Mouse (Mus musculus) cerebellum, adult 2 months (tissue): ENCODE data around the gene Aicda. TPM values are rescaled to one million over a fixed set of nuclear protein-coding genes. Genes with fewer than 3 reads are reported as not detected.

Experiments used
- DNase-seq, 2 experiments: peaks; one replicate each; pipeline ENCODE4 v3.0.0; 2021
- H3K27ac ChIP-seq: fragments of 200-500 bp; 2 replicates; pipeline ENCODE4 v1.5.1; 2012; ENCODE audit warnings: low read length, control low read depth, inconsistent platforms; ENCODE audit not compliant: insufficient read depth
- H3K27me3 ChIP-seq: fragments of 200-500 bp; 2 replicates; pipeline ENCODE4 v1.6.1; 2012; ENCODE audit warnings: inconsistent platforms, mild to moderate bottlenecking, low read length, moderate library complexity; ENCODE audit not compliant: control insufficient read depth, insufficient read depth
- H3K4me1 ChIP-seq: fragments of 200-500 bp; 2 replicates; pipeline ENCODE4 v1.6.1; 2011; ENCODE audit warnings: low read length; ENCODE audit not compliant: control insufficient read depth, insufficient read depth
- H3K4me3 ChIP-seq: fragments of 200-500 bp; replicated peaks from 2 replicates; pipeline ENCODE3; 2011; ENCODE audit warnings: mild to moderate bottlenecking, low read depth, low read length, control low read depth; ENCODE audit not compliant: insufficient read depth
- CTCF ChIP-seq: fragments of 200-500 bp; IDR thresholded peaks from 2 replicates; pipeline ENCODE4 v1.5.1; 2011; ENCODE audit warnings: low read depth, mild to moderate bottlenecking, control low read depth, low read length, moderate library complexity, borderline replicate concordance; ENCODE audit not compliant: insufficient read depth
- POLR2A ChIP-seq: fragments of 200-500 bp; IDR thresholded peaks from 2 replicates; pipeline ENCODE4 v1.6.1; 2011; ENCODE audit warnings: low read length, control low read depth, borderline replicate concordance; ENCODE audit not compliant: insufficient read depth
- WGBS: fragments of 180-500 bp; shearing (Covaris S2); methylation state at CpG from one replicate; pipeline ENCODE4 v1.1.7; 2018; 5-methylcytosine and 5-hydroxymethylcytosine counted together
- polyA plus RNA-seq: library from polyadenylated mRNA; depleted of rRNA; stranded (reverse); fragments of >200 nt; gene quantifications from 2 replicates; pipeline ENCODE4 v1.2.3, GENCODE M21; 2012

Gene Aicda
- polyA plus RNA-seq, 1 experiment: not detected

DNA sequence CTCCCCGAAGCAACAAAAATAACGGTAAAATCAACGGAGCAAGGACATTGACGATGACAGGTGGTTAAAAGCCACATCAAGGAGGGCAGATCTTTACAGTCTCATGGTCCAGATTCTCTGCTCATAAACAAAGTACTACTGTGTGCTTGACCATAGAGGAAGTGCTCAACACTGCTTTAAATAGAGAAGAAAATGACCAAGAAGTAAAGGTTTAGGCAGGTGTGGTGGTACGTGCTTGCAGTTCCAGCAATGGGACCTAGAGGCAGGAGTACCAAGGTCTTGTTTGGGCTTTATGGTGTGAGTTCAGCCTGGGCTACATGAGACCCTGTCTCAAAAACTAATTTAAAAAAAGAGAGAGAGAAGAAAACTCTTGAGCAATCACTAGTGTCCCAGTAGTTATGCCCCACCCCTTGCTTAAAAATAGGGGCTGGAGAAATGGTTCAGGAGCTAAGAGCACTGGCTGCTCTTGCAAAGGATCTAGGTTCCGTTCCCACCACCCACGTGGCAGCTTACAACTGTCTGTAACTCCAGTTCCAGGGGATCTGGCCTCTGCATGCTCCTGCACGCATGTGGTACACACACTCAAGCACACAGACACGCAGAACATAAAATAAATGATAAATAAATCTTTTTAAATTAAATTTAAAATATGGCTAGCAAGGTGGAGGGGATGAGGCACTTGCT is 45.6 kb downstream of the Aicda start:
- DNase-seq: no peak
- 87% methylated on average over 9 of the region's 9 CpGs for WGBS
- no peak for TF ChIP-seq POLR2A
- TF ChIP-seq CTCF: no peak
- H3K4me3 ChIP-seq: no peak overlapping the region
- no peaks in the 10 kb centered on the region for H3K4me1 ChIP-seq
- H3K27ac ChIP-seq: no peak overlapping the region
- H3K27me3 ChIP-seq: no peaks in the 10 kb centered on the region

DNA sequence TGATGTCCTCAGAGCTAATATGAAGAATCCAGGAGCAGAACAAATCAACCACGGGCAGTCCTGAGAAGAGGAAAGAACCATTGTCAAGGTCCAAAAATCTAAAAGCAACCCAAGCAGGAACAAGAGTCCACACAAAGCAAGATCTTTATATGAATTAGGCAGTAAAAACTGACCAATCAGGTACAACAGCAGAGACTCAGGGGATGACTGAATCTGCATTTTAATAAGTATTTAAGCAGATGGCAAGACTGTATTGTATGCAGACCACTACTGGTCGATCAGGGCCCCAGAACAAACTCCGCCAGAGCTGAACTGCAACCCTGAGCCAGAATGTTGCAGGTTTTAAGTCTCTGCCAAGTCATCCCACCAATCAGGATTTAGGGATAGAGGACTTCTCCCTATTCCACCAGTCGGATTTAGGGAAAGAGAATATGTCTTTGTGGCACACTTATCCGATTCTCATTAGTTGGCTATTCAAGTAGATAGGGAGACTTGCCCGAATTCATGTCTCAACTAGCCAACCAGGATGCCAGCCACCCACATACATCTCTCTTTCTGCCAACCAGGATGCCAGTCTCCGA is 46.6 kb downstream of the Aicda start:
- H3K4me1 ChIP-seq: no peaks in the 10 kb centered on the region
- H3K27ac ChIP-seq: no peak overlapping the region
- no peaks in the 10 kb centered on the region for H3K27me3 ChIP-seq
- no peak overlapping the region for H3K4me3 ChIP-seq
- TF ChIP-seq CTCF (no peak), POLR2A (no peak)
- DNase-seq: no peak
- 48% methylated on average over 7 of the region's 7 CpGs for WGBS

DNA sequence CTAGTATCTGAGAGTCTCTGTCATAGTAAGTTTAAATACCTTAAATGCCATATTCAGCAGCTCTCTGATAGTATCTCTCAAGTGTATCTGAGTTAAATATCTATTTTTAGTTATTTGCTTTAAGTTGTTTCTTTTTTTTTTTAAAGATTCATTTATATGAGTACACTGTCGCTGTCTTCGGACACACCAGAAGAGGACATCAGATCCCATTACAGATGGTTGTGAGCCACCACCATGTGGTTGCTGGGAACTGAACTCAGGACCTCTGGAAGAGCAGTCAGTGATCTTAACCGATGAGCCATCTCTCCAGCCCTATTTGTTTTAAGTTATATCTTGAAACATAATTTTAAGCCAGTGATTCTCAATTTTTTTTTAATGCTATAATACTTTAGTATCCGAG is 47.4 kb downstream of the Aicda start:
- H3K27ac ChIP-seq: no peak overlapping the region
- WGBS: 90% methylated on average over 4 of the region's 4 CpGs
- no peak for DNase-seq

DNA sequence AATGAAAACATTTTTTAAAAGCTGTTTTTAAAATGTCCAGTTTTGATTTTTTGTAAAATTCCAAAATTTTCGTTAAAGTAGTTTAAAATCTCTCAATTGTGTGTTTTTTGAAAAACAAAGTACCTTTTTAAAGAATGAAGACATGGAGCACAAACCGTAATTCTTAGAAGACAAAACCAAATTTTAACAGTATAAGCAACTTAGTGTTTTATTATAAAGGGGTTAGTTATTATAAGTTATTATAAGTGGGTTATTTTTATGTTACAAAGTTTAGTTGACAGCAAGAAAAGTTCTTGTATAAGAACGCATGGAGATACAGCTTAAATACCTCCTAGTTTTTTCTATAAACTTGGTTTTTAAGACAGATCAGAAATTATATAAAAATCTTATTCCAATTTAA is 48.0 kb downstream of the Aicda start:
- TF ChIP-seq CTCF: no peak
- no peak for TF ChIP-seq POLR2A
- no peaks in the 10 kb centered on the region for H3K27me3 ChIP-seq
- H3K27ac ChIP-seq: no peak overlapping the region
- no peak overlapping the region for H3K4me3 ChIP-seq
- 84% methylated on average over 3 of the region's 3 CpGs for WGBS
- H3K4me1 ChIP-seq: no peaks in the 10 kb centered on the region
- no peak for DNase-seq

More for the DNA sequence above, 47.4 kb downstream of the Aicda start:
- TF ChIP-seq POLR2A: no peak
- TF ChIP-seq CTCF: no peak
- Histone ChIP-seq H3K4me1 (no peaks in the 10 kb centered on the region), H3K4me3 (no peak overlapping the region), H3K27me3 (no peaks in the 10 kb centered on the region)

DNA sequence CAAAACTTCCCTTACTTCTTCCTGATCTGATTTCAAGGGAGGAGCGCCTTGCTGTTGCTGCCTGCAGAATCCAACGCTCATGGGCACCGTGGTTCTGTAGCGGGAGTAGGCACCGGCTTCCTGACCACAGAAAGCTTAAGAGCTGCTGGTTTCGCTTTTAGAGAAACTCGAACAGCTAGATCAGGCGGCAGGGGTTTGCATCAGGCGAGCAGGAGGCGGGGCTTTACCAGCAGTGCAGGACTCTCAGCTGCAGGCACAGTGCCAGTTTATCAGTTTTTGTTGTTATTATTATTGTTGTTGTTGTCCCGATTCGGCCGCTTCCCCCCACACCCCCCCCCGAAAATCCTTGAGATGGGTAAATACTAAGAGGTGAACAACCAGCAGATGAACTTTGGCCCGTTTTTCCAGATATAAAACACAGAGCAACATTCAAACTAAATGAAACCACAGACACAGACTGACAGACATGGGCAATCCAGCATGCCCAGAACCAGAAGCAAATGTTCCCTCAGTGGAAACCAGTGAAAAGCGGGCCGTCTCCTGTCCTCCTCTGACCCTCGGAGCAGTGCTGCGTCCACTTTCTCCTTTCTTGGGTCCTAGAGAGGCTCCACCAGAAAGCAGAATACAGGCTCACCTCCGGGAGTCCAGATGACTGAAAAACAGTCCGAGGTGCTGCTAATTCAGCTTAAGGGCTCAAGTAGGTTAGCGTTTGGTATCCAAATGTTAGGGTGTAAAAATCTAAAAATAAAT is 48.8 kb downstream of the Aicda start, which contains the start of gene Apobec1:
Gene Apobec1, minus strand, starts transcription at position 203 of the 750 bp plus-strand sequence.
- peak within 1 kb of the TSS; percentile 50 for H3K4me3 ChIP-seq
- peak; percentile 13 to 22 for DNase-seq
- no peaks in the 10 kb centered on the region for H3K27me3 ChIP-seq
- no peak within 1 kb of the TSS for H3K27ac ChIP-seq
- H3K4me1 ChIP-seq: no peaks in the 10 kb centered on the region
- TF ChIP-seq CTCF (no peak), POLR2A (no peak)
- WGBS: 3% methylated on average over 22 of the region's 22 CpGs

DNA sequence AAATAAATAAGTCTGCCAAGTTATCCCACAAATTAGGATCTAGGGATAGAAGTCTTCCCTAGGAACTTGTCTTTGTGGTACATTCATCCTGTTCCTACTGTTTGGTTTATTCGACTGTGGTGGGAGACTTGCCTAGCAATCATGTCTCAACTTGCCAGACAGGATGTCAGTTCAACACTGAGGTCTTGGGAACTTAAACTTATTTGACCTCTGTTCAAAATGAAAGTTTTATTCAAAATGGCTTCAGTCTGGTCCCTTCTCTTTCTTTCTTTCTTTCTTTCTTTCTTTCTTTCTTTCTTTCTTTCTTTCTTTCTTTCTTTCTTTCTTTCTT is 49.4 kb downstream of the Aicda start:
- TF ChIP-seq POLR2A: no peak
- Histone ChIP-seq H3K4me3 (no peak overlapping the region), H3K4me1 (no peaks in the 10 kb centered on the region), H3K27me3 (no peaks in the 10 kb centered on the region), H3K27ac (no peak overlapping the region)
- 14% methylated on average over 1 of the region's 1 CpGs for WGBS
- DNase-seq: no peak

DNA sequence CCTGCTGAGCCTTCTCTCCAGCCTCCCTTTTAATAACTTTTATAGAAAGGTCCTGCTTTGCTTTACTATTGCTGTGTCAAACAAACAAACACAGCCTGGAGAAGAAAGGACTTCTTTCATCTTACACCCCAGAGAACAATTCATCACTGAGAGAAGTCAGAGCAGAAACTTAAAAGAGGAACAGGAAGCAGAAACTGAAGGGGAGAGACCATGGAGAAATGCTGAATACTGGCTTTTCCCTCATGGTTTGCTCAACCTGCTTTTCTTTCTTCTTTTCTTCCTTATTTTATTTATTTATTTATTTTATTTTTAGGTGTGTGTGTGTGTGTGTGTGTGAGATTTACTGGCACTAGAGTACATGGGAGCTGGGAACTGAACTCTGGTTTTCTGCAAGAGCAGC is 50.7 kb downstream of the Aicda start:
- no peak for DNase-seq
- no peaks in the 10 kb centered on the region for H3K4me1 ChIP-seq
- no peak for TF ChIP-seq POLR2A
- TF ChIP-seq CTCF: no peak

DNA sequence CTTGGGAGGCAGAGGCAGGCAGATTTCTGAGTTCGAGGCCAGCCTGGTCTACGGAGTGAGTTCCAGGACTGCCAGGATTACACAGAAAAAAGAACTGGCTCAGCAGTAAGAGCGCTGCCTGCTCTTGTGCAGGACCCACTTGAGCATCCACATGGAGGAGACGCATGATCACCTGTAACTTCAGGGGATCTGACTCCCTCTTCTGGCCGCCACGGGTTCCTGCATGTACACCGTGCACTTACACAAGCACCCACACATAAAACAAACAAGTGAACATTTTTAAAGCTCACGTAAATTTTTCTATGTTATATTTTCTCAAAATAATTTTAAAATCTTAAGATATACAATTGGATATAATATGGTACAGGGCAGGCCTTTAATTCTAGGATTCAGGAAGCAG is 51.9 kb downstream of the Aicda start:
- WGBS: 91% methylated on average over 8 of the region's 8 CpGs
- Histone ChIP-seq H3K4me1 (no peaks in the 10 kb centered on the region), H3K4me3 (no peak overlapping the region), H3K27ac (no peak overlapping the region), H3K27me3 (no peaks in the 10 kb centered on the region)
- DNase-seq: no peak
- TF ChIP-seq CTCF (no peak), POLR2A (no peak)

More for the DNA sequence above, 50.7 kb downstream of the Aicda start:
- H3K4me3 ChIP-seq: no peak overlapping the region
- H3K27ac ChIP-seq: no peak overlapping the region
- H3K27me3 ChIP-seq: no peaks in the 10 kb centered on the region
